Mouse (Mus musculus): ENCODE results near the gene Gm14597. TPM values are rescaled to one million over a fixed set of nuclear protein-coding genes. Genes with fewer than 3 reads are reported as not detected.
A peak's percentile ranks its signal among the peaks of the same experiment; 100 is the strongest.
"Not testable (repeated sequence)": the region's sequence is repeated elsewhere in the genome, so short reads cannot be mapped to it uniquely, and the experiment has no call there.

The Gm14597 gene
- polyA plus RNA-seq, 1 experiment from 2014 or later = not detected

DNA sequence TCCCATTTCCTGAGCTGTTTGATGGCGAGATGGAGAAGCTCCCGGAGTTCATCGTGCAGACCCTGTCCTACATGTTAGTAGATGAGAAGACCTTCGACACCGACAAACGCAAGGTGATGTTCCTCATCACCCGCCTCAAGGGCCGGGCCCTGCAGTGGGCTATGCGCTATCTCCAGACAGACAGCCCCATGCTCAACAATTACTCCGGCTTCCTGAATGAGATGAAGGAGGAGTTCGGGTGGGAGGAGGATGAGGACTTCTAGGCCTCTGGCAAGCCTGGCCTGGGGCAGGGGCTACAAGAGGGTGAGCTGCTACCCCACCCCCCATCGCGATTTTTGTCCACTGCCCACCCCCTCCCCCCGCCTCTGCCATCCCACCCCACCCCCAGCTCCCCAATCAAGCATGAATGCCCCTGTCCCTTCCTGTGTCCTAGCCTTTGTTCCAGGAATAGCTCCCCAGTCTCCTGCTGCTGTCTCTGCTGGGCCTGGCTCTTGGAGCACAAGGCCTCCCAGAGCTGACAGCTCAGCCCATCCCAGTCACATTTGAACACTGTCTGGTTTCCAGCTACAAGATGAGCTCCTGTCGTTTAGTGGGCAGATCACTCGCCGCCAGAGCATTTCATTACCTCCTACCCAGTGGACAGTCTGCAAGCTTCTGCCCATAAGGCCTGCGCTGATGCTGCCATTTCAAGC is 511 bp downstream of the Gm14597 start:
- H3K4me2 ChIP-seq (ENCODE audit: low read depth, severe bottlenecking) = peak overlapping the region; percentile 43
- no peaks in the 10 kb centered on the region for H3K9me3 ChIP-seq (ENCODE audit: control insufficient read depth, low read length)
- WGBS = 27% methylated on average over 17 of the region's 18 CpGs
- H3K27ac ChIP-seq (replicated peaks; ENCODE audit: low read depth, low read length) = no peak overlapping the region
- no peaks in the 10 kb centered on the region for H3K27me3 ChIP-seq (ENCODE audit: control insufficient read depth, insufficient read depth, low read length)
- DNase-seq (ENCODE audit: low spot score) (peak; percentile 20), ATAC-seq (ENCODE audit: insufficient number of reproducible peaks, low FRiP score, low TSS enrichment, low read depth) (no peak)
- H3K4me3 ChIP-seq (ENCODE audit: low read depth, low read length) = peak overlapping the region; percentile 28
- H3K4me1 ChIP-seq (ENCODE audit: control insufficient read depth, insufficient read depth, low read length) = no peaks in the 10 kb centered on the region
- no peaks in the 10 kb centered on the region for H3K36me3 ChIP-seq (ENCODE audit: control insufficient read depth, insufficient read depth, low read length)
- H3K9ac ChIP-seq (ENCODE audit: low read length) = peak overlapping the region; percentile 22; the same call in 1 of the 2 replicates

GRCm38 (mm10) chrX:53607242-53608121 is 1.3 kb downstream of the Gm14597 start, which contains the start of gene Rtl8c:
Gene Rtl8c (plus strand): TSS chrX:53608032.
- H3K27ac ChIP-seq (replicated peaks; ENCODE audit: low read depth, low read length) = no peak within 1 kb of the TSS
- 33% methylated on average over 18 of the region's 20 CpGs for WGBS
- ATAC-seq (ENCODE audit: insufficient number of reproducible peaks, low FRiP score, low TSS enrichment, low read depth) (peak; percentile 82), DNase-seq (ENCODE audit: low spot score) (peak; percentile 70)
- H3K4me1 ChIP-seq (ENCODE audit: control insufficient read depth, insufficient read depth, low read length) = no peaks in the 10 kb centered on the region
- H3K9ac ChIP-seq (ENCODE audit: low read length) = peak within 1 kb of the TSS; percentile 22; the same call in 1 of the 2 replicates
- no peaks in the 10 kb centered on the region for H3K9me3 ChIP-seq (ENCODE audit: control insufficient read depth, low read length)
- H3K4me2 ChIP-seq (ENCODE audit: low read depth, severe bottlenecking) = peak within 1 kb of the TSS; percentile 43
- no peaks in the 10 kb centered on the region for H3K27me3 ChIP-seq (ENCODE audit: control insufficient read depth, insufficient read depth, low read length)
- H3K36me3 ChIP-seq (ENCODE audit: control insufficient read depth, insufficient read depth, low read length) = no peaks in the 10 kb centered on the region
- H3K4me3 ChIP-seq (ENCODE audit: low read depth, low read length) = peak within 1 kb of the TSS; percentile 28

DNA sequence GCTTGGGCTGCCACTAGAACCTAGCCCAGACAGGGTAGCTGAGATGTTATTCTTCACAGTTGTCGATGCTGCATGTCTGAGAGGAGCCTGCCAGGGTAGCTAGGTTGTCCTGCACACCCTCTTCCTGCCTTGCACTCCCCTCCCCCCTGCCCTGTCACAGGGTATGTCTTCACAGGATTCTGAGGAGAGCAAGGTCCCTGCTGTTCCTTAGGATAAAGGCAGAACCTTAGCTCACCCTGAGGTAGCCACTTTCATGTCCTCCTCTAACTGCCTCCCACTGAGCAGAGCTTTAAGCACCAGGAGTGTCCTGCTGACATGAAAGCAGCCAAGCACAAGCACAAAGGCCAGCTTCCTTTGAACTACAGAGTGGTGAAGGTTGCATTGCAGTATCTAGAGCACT is 2.6 kb downstream of the Gm14597 start:
- H3K27ac ChIP-seq (replicated peaks; ENCODE audit: low read depth, low read length); H3K27me3 ChIP-seq (ENCODE audit: control insufficient read depth, insufficient read depth, low read length); ATAC-seq (ENCODE audit: insufficient number of reproducible peaks, low FRiP score, low TSS enrichment, low read depth); H3K9ac ChIP-seq (ENCODE audit: low read length); DNase-seq (ENCODE audit: low spot score); H3K9me3 ChIP-seq (ENCODE audit: control insufficient read depth, low read length); H3K36me3 ChIP-seq (ENCODE audit: control insufficient read depth, insufficient read depth, low read length); H3K4me3 ChIP-seq (ENCODE audit: low read depth, low read length); H3K4me2 ChIP-seq (ENCODE audit: low read depth, severe bottlenecking); H3K4me1 ChIP-seq (ENCODE audit: control insufficient read depth, insufficient read depth, low read length): not testable (repeated sequence)
- 20% methylated on average over 1 of the region's 1 CpGs for whole genome bisulfite sequencing

DNA sequence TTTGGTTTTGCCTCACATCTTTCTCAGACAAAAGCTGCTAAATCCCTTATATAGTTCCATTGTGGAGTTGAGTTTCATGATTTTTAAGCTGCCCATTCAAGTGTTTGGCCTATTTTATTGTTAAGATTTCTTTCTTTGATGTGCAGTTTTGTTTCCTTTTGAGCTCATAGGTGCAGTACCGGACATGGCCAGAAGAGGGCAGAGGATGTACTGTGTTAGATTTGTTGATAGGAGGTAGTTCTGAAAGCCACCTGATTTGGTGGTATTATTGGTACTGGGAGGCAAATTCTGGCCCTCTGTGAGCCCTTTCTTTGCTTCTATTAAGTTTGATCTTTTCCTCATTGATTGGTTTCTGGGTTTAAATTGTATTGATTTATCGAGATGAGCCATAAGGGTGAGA is 8.8 kb downstream of the Gm14597 start:
- H3K4me2 ChIP-seq (ENCODE audit: low read depth, severe bottlenecking); H3K9me3 ChIP-seq (ENCODE audit: control insufficient read depth, low read length); ATAC-seq (ENCODE audit: insufficient number of reproducible peaks, low FRiP score, low TSS enrichment, low read depth); H3K4me1 ChIP-seq (ENCODE audit: control insufficient read depth, insufficient read depth, low read length); H3K4me3 ChIP-seq (ENCODE audit: low read depth, low read length); H3K36me3 ChIP-seq (ENCODE audit: control insufficient read depth, insufficient read depth, low read length); DNase-seq (ENCODE audit: low spot score); H3K9ac ChIP-seq (ENCODE audit: low read length); H3K27ac ChIP-seq (replicated peaks; ENCODE audit: low read depth, low read length); H3K27me3 ChIP-seq (ENCODE audit: control insufficient read depth, insufficient read depth, low read length): not testable (repeated sequence)
- 36% methylated on average over 2 of the region's 2 CpGs for WGBS

- H3K9me3 ChIP-seq (ENCODE audit: control insufficient read depth, low read length); ATAC-seq (ENCODE audit: insufficient number of reproducible peaks, low FRiP score, low TSS enrichment, low read depth); H3K36me3 ChIP-seq (ENCODE audit: control insufficient read depth, insufficient read depth, low read length); H3K27me3 ChIP-seq (ENCODE audit: control insufficient read depth, insufficient read depth, low read length); H3K4me3 ChIP-seq (ENCODE audit: low read depth, low read length); H3K4me2 ChIP-seq (ENCODE audit: low read depth, severe bottlenecking); DNase-seq (ENCODE audit: low spot score); H3K27ac ChIP-seq (replicated peaks; ENCODE audit: low read depth, low read length); H3K9ac ChIP-seq (ENCODE audit: low read length); H3K4me1 ChIP-seq (ENCODE audit: control insufficient read depth, insufficient read depth, low read length): not testable (repeated sequence)
- WGBS = 20% methylated on average over 1 of the region's 4 CpGs
These were observed 25.4 kb downstream of the Gm14597 start for GRCm38 (mm10) chrX:53583404-53583803.

DNA sequence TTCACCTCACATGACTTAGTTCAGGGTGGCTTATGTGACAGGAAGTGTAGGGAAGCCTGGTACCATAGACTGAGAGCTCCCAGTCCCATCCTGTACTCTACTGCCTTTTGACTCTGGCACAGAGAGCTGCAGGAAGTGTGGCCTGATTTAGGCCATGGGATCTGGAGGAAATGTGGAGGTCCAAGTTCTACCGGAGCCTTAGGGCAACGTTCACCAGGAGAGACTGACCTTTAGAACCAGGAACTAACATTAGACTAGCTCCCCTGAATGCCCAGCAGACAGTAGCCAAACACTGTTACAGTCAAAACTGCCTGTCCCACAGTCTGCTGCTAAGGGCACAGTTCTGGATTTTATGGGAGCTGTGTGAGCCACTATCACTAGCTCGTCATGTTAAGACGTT is 27.4 kb downstream of the Gm14597 start:
- H3K9ac ChIP-seq (ENCODE audit: low read length); ATAC-seq (ENCODE audit: insufficient number of reproducible peaks, low FRiP score, low TSS enrichment, low read depth); H3K9me3 ChIP-seq (ENCODE audit: control insufficient read depth, low read length); H3K4me2 ChIP-seq (ENCODE audit: low read depth, severe bottlenecking); DNase-seq (ENCODE audit: low spot score); H3K4me3 ChIP-seq (ENCODE audit: low read depth, low read length); H3K27me3 ChIP-seq (ENCODE audit: control insufficient read depth, insufficient read depth, low read length); H3K27ac ChIP-seq (replicated peaks; ENCODE audit: low read depth, low read length); H3K36me3 ChIP-seq (ENCODE audit: control insufficient read depth, insufficient read depth, low read length); H3K4me1 ChIP-seq (ENCODE audit: control insufficient read depth, insufficient read depth, low read length): not testable (repeated sequence)
- WGBS = 97% methylated on average over 2 of the region's 4 CpGs

DNA sequence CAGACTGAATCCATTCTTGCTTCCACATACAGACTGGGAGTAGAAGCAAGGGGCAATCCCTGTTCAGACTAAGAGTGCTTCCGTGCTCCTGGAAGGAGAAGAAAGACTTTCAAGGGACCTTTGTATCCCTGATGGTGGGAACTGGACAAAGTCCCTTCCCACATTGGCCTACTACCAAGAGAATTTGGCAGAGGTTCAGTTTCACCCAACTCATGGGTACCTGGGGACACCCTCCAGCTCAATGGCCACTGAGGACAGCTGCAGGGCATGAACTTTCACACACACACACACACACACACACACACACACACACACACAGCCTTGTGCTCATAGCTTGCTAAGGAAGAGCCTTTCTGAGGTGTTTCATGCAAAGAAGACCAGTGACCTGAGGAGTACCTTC is 29.5 kb downstream of the Gm14597 start:
- Histone ChIP-seq H3K9me3 (ENCODE audit: control insufficient read depth, low read length) (no peaks in the 10 kb centered on the region), H3K27ac (replicated peaks; ENCODE audit: low read depth, low read length) (no peak overlapping the region), H3K4me2 (ENCODE audit: low read depth, severe bottlenecking) (no peak overlapping the region), H3K27me3 (ENCODE audit: control insufficient read depth, insufficient read depth, low read length) (no peaks in the 10 kb centered on the region), H3K4me3 (ENCODE audit: low read depth, low read length) (no peak overlapping the region), H3K36me3 (ENCODE audit: control insufficient read depth, insufficient read depth, low read length) (no peaks in the 10 kb centered on the region), H3K9ac (ENCODE audit: low read length) (no peak overlapping the region), H3K4me1 (ENCODE audit: control insufficient read depth, insufficient read depth, low read length) (no peaks in the 10 kb centered on the region)
- whole genome bisulfite sequencing = 100% methylated on average over 1 of the region's 1 CpGs
- DNase-seq (ENCODE audit: low spot score) = no peak
- ATAC-seq (ENCODE audit: insufficient number of reproducible peaks, low FRiP score, low TSS enrichment, low read depth) = no peak

Data from limb, embryonic 11.5 days (tissue).